In genomic region chr5:120809171-120809570, GRCm38 (mm10) we compare ENCODE assay signal across 17 mouse cellular contexts. TPM values are rescaled to one million over a fixed set of nuclear protein-coding genes. Genes with fewer than 3 reads are reported as not detected.
DNase-seq lines count a peak whose midpoint lies in the region.
"Had no signal": no experiment of that assay in that cellular context is flagged by ENCODE, and none has a peak within 500 bp of the region (broad histone marks: within the 10 kb centered on the region; RNA-seq: fewer than 3 reads in every experiment).

No protein-coding gene starts in this region.

- DNase-seq in kidney, adult 11 months = peak; percentile 28
- no peak for DNase-seq in kidney, postnatal 10 days
- peak; percentile 60 for DNase-seq in kidney, adult 9 months
- no peak for DNase-seq in kidney, postnatal 4 days
- DNase-seq in kidney, postnatal 14 days = peak; percentile 10
- no peak for DNase-seq in gastrocnemius, adult 18-20 months (ENCODE audit: low spot score)
- DNase-seq in urinary bladder, postnatal 10 days (ENCODE audit: low spot score) = no peak
- DNase-seq: adrenal gland, postnatal 14 days; cerebellum, adult 2 months; cerebellum, postnatal 10 days; forebrain, postnatal 0 days; gastrocnemius, postnatal 36 days; heart, adult 11 months; heart, postnatal 36 days had no signal

RNA-seq across cellular contexts. Expression of gene Oas1c, which starts 3.1 kb away (rescaled TPM):
- total RNA-seq in gastrocnemius, adult 18-20 months (2021) = under 1 TPM in 1 of 2 experiments, not detected in 1; 0.09 TPM

RNA-seq across cellular contexts. Expression of gene Oas1e, which starts 13.8 kb away (rescaled TPM):
- not detected for total RNA-seq in gastrocnemius, adult 18-20 months (2021)
- total RNA-seq: adrenal gland, adult 18-20 months; adrenal gland, postnatal 14 days; forebrain, postnatal 0 days; gastrocnemius, adult 8-10 months; gastrocnemius, postnatal 36 days; heart, postnatal 36 days; MEL had no signal

RNA-seq across cellular contexts. Expression of gene Oas3, which starts 31.7 kb away (rescaled TPM):
- total RNA-seq in gastrocnemius, adult 18-20 months (2021) = not detected
- total RNA-seq: gastrocnemius, adult 8-10 months; gastrocnemius, postnatal 36 days had no signal

RNA-seq across cellular contexts. Expression of gene Oas1f, which starts 38.0 kb away (rescaled TPM):
- not detected for total RNA-seq in gastrocnemius, adult 18-20 months (2021)
- total RNA-seq: adrenal gland, adult 18-20 months; adrenal gland, postnatal 14 days; forebrain, postnatal 0 days; gastrocnemius, adult 8-10 months; gastrocnemius, postnatal 36 days; heart, postnatal 36 days; MEL had no signal

RNA-seq across cellular contexts. Expression of gene Oas1h, which starts 52.0 kb away (rescaled TPM):
- not detected for total RNA-seq in gastrocnemius, adult 18-20 months (2021)
- total RNA-seq: adrenal gland, adult 18-20 months; adrenal gland, postnatal 14 days; forebrain, postnatal 0 days; gastrocnemius, adult 8-10 months; gastrocnemius, postnatal 36 days; heart, postnatal 36 days; MEL had no signal

Comparison
In these comparisons a context has a peak if more than half of its experiments do, and no peak if none do; other contexts are left out.
1. DNase-seq: peak in kidney, adult 11 months (single experiment), kidney, adult 9 months (single experiment) and kidney, postnatal 14 days (single experiment); none in kidney, postnatal 10 days (single experiment), kidney, postnatal 4 days (0 of 2), gastrocnemius, adult 18-20 months (single experiment) and urinary bladder, postnatal 10 days (single experiment).